Mouse (Mus musculus) layer of hippocampus, postnatal 25 days (tissue): ENCODE results near the gene Smg6. TPM values are rescaled to one million over a fixed set of nuclear protein-coding genes. Genes with fewer than 3 reads are reported as not detected.

Experiments used
- DNase-seq, 2 experiments: peaks; one replicate each; pipeline ENCODE4 v3.0.0; 2022; ENCODE audit warnings: mixed read lengths in 2 of 2, low spot score in 1 of 2; ENCODE audit errors: extremely low spot score in 1 of 2
- microRNA-seq, 2 experiments: library from miRNA; unstranded; fragments of <30 nt; microRNA quantifications; one replicate each; pipeline ENCODE4 v1.2.0; 2021
- total RNA-seq, 2 experiments: library from RNA; stranded (reverse); gene quantifications; 2 replicates each; pipeline ENCODE4 v1.2.3; 2021

The Smg6 gene
- total RNA-seq, 2 experiments from 2014 or later, result 27.9 to 31.2 TPM

- DNase-seq, result peak in 1 of 2 experiments; percentile 58
Observed at GRCm38 (mm10) chr11:75200935-75201334, 275.3 kb downstream of the Smg6 start.

GRCm38 (mm10) chr11:75201721-75202120 lies 276.1 kb downstream of the Smg6 start:
- no peak for DNase-seq

GRCm38 (mm10) chr11:75203926-75204325 lies 278.3 kb downstream of the Smg6 start:
- DNase-seq, result no peak

GRCm38 (mm10) chr11:75204472-75204871 lies 278.8 kb downstream of the Smg6 start:
- no peak for DNase-seq

- no peak for DNase-seq
Observed at GRCm38 (mm10) chr11:75206347-75206746, 280.7 kb downstream of the Smg6 start.

GRCm38 (mm10) chr11:75209363-75209762 lies 283.7 kb downstream of the Smg6 start:
- DNase-seq, result no peak

- no peak for DNase-seq
Observed at GRCm38 (mm10) chr11:75210093-75210492, 284.5 kb downstream of the Smg6 start.

GRCm38 (mm10) chr11:75210755-75211154 lies 285.1 kb downstream of the Smg6 start:
- no peak for DNase-seq

GRCm38 (mm10) chr11:75212031-75212667 lies 286.5 kb downstream of the Smg6 start:
- no peak for DNase-seq

GRCm38 (mm10) chr11:75212876-75213275 lies 287.3 kb downstream of the Smg6 start:
- no peak for DNase-seq

- DNase-seq, result no peak
Observed at GRCm38 (mm10) chr11:75213372-75214080, 287.9 kb downstream of the Smg6 start.

Small RNA genes within 50 kb of the gene (microRNA-seq; reads per million reads assigned to microRNA genes)
- 18,709 to 21,106 reads per million in 2 experiments for gene Mir132
- 486 to 589 reads per million in 2 experiments for gene Mir212

Other genes starting within 250 kb of the Smg6 start
- 100 to 1,000 TPM; 358 to 403 TPM for gene Pafah1b1, start 201.2 kb upstream of the Smg6 start, total RNA-seq
- 10 to 100 TPM; 27.0 to 27.5 TPM for gene Mettl16, start 155.0 kb upstream of the Smg6 start, total RNA-seq
- 10 to 100 TPM; 28.9 to 34.4 TPM for gene Mnt, start 94.9 kb upstream of the Smg6 start, total RNA-seq
- 10 to 100 TPM; 82.9 to 86.4 TPM for gene Sgsm2, start 28.8 kb upstream of the Smg6 start, total RNA-seq
- 10 to 100 TPM; 32.6 to 32.9 TPM for gene Tsr1, start 27.8 kb upstream of the Smg6 start, total RNA-seq
- gene Srr, start 125 bp downstream of the Smg6 start, total RNA-seq, result 100 to 1,000 TPM; 108 to 109 TPM
- gene Hic1, start 243.7 kb downstream of the Smg6 start, total RNA-seq, result 1 to 10 TPM; 2.5 to 3.2 TPM